Mouse (Mus musculus) monocyte, adult 5-6 weeks (primary cell): Measurements from ENCODE around the gene Rpl37a. TPM values are rescaled to one million over a fixed set of nuclear protein-coding genes. Genes with fewer than 3 reads are reported as not detected.

Source experiments
- ATAC-seq: fragments of 153-309, 156-312 bp; replicated peaks from 2 replicates; pipeline ENCODE4 v1.8.0; 2017; ENCODE audit warnings: mild to moderate bottlenecking; ENCODE audit not compliant: low TSS enrichment, insufficient number of reproducible peaks, severe bottlenecking, poor library complexity, low FRiP score
- total RNA-seq: library from RNA; stranded (forward); fragments of 200-1000, 200-491, 200-594 nt; gene quantifications from 3 replicates; pipeline ENCODE4 v1.2.3, GENCODE M21; 2017

Gene Rpl37a
- total RNA-seq = 508 to 670 TPM (median 625 TPM) in 3 replicates

DNA sequence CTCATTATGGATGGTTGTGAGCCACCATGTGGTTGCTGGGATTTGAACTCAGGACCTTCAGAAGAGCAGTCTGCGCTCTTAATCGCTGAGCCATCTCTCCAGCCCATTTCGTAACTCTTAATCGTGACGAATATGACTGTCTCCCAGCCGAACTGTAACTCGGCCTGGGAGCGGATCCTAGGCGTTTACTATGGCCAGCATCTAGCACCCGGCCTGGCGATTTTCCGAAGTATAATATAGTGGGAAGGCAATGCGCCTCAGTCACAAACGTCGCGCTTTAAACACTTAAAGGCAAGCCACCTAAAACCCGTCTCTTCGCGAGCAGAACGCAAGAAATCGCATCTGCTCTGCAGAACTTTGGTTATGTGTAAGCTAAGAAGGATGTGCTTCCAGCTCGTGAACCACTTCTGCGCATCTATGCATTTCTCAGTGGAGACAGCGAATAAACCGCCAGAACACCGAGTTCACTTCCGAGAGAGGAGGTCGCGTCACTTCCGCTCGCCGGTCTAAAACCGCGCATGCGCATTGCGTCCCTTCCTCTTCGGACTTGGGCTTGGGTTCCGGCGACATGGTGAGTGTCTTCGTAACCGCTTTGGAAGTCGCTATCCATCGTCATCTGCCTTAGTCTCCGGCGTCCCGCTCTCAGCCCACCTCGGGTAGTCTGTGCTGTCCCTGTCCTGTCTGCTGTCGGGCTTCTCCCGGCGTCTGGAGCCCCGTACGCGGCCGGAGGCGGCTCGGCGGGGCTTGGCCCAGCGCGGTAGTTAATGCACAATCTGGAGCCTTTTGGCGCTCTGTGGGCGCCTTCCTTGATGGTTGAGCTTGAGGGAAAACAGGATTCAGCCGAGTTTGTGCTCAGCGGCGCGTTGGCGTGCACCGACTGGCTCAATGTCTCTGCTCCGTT, at the start of gene Rpl37a:
TSS of gene Rpl37a (plus strand) at position 538 of the 901 bp plus-strand sequence.
- ATAC-seq = peak; percentile 97

DNA sequence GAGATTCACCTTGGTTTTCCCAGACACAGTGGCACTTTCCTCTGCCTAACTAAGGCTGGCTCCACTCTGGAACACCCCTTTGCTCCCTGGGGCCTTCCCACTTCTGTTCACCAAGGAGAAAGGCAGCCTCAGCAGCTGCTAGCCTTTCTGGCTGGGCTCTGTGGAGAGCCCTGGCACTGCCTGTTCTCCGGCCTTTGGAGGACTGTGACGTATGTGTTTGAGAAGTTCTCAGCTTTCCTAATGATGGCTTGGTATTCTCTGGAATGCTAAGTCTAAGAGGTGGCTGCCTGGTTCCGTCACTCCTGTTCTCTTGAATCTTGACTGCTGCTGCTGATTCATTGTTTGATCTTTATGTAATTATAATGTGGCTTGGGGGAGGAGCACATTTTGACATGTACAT, 38.0 kb upstream of the Rpl37a start:
- no peak for ATAC-seq

GRCm38 (mm10) chr1:72696256-72696655, 14.8 kb upstream of the Rpl37a start:
- ATAC-seq = no peak

DNA sequence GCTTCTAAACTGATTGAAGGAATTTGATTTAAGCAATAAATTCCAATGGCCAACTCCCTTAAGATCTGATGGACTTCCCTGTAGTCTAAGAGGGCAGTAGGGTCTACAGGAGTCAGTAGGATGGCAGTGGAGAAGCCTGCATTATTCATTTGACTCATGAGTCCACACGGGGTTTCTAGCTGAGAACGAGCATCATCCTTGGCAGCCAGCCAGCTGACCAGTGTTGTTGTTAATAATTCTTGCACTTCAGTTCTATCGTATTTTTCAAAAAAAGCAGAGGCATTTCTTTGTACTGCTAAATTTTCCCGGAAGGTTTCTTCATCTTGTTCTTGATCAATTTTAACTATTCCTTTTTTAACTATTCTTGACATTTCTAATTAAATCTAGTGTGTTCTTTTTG, 12.4 kb upstream of the Rpl37a start:
- ATAC-seq = no peak

DNA sequence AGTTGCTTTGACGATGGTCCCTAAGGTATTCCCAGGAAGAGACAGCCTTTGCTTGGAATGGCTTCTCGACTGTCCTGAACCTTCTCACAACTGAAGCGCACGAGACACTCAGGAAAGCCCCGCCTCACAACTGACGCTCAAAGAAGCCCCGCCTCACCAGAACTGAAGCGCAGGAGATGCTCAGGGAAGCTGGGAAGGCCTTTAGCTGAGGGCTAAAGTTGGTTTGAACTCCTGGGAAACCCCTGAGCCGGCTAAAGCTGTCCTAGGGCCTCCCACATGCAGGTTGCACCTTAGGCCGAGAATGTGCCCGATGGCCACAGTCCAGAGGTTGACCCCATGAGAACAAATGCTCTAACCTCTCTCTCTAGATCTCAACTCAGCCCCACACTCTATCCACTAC, 10.6 kb upstream of the Rpl37a start, which contains the start of gene Ankar:
TSS of gene Ankar (minus strand) at position 101 of the 400 bp plus-strand sequence.
- no peak for ATAC-seq

DNA sequence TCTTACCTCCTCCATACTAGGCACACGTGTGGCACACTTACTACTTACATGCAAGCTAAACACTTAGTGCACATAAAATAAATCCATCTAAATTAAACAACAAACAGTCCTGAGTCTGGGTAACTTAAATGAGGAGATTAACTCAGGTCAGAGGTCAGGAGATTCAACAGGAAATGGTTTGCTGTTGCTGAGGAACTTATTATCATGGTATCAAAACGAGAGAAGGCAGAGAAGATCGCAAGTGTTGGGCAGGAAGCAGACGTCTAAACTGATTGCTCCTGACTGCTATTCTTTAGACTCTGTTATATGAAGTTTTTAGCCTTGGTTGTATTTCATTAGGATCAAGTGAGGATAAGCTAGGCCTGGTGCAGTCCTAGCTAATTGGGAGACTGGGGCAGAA, 3.6 kb upstream of the Rpl37a start:
- no peak for ATAC-seq

DNA sequence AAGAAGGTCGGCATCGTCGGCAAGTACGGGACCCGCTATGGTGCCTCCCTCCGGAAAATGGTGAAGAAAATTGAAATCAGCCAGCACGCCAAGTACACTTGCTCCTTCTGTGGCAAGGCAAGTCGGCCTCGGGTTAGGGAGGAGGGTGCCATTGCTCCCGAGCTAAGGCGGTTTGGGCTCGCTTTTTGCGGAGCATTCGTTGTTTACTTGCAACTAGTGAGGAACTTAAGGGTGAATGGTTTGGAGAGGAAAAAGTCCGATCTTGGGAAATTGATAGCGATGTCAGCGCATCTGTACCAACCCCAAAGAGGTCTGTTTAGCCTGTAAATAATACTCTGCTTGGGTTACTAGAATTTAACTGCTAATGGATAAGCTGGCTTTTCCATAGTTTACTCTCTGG, 594 bp downstream of the Rpl37a start:
- no peak for ATAC-seq

- ATAC-seq = no peak
Measured at GRCm38 (mm10) chr1:72714547-72714946, 3.5 kb downstream of the Rpl37a start.

DNA sequence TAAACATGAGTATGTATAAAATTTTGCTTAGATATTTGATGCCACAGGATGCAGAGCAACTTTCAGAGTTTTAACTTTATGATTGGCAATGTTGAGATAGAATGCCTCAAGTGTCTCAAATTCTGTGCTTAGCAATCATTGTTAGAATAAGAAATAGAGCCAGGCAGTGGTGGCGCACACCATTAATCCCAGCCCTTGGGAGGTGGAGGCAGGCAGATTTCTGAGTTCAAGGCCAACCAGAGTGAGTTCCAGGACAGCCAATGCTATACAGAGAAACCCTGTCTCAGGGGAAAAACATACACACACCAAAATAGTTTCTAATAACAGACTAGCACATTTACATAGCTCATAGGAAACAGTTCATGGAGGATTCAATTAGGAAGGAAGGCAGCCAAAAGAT, 4.0 kb downstream of the Rpl37a start:
- ATAC-seq = no peak

- no peak for ATAC-seq
Measured at GRCm38 (mm10) chr1:72715593-72716361, 4.7 kb downstream of the Rpl37a start.

- ATAC-seq = no peak
Measured at GRCm38 (mm10) chr1:72716421-72716820, 5.3 kb downstream of the Rpl37a start.

DNA sequence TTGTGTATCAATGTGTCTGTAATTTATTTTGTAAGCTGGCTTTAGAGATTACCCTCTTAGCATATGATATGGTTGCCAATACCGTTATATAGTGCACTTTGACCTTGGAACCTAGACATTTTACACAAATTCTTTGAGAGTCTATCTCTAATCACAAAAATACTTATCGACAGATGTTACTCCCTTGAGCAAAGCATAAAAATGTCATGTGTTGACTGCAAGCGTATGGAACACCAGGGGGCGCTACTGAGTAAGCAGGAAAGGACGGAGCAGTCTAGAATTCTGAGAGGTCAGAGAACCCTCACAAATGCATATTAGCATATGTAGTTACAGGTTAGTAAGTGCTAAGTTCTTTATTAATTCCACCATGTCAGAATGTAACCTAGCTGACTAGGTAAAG, 5.8 kb downstream of the Rpl37a start:
- ATAC-seq = peak; percentile 54; the same call in 1 of the 2 replicates

- ATAC-seq = no peak
Measured at GRCm38 (mm10) chr1:72717540-72717939, 6.5 kb downstream of the Rpl37a start.

GRCm38 (mm10) chr1:72718846-72719245, 7.8 kb downstream of the Rpl37a start:
- ATAC-seq = peak; percentile 59

DNA sequence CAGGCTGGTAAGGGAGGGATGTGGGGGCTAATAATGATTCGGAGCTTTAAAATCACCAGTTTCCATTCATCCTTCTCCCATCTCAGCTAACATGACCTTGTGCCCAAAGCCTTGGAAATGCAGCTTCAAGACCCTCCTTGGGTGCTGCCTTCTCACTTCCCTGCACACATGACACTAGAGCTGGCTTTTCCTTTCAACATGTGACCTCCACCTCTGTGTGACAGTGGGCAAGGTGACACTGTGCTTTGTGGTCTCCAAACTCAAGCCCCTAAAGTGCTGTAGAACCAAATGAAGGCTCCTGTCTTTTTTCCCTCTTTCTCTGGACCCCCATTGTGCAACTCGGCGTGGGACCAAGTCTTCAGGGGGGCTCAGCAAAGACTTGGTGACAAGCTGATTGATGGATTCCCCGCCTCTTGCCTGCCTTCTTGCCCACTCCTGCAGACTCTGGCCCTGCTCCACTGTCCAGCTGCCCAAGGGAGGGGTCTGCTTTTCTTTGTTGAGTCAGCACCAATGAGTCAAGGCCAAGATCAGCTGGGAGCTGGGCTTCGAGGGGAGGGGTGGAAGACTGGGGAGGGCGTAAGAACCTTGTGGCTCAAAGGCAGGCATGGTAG, 9.1 kb downstream of the Rpl37a start:
- no peak for ATAC-seq

GRCm38 (mm10) chr1:72722646-72723045, 11.6 kb downstream of the Rpl37a start:
- ATAC-seq = no peak

DNA sequence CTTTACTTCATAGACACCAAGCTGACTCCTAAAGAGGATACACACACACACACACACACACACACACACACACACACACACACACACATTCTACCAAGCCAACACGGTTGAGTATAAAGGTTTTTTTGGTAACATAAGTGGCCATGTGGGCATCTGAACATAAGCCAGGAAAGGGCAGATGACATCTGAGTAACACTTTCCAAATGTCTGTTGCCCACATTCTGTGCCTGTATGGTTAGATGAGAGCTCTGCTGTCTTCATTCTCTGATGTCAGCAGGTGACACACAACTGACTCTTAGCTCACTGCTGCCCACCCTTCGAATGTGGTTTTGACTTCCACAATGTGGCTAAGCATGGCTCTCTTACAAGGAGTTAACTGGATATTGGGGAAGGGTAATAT, 13.3 kb downstream of the Rpl37a start:
- no peak for ATAC-seq

DNA sequence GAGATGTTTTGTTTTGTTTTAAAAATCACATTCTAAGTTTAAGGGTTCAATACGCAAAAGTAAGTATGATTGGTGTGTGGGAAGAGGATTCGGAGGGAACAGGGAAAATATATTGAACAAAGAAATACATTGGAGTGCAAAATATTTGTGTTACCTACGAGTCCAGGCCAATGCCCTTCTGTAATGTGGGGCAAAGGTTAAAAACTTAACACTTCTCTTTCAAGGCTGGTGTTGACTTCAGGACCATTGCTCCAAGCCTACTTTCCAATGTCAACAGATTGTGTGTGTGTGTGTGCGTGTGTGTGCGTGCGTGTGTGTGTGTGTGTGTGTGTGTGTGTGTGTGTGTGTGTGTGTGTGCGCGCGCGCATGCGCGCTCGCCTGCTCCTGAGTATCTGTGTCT, 14.9 kb downstream of the Rpl37a start:
- no peak for ATAC-seq

- ATAC-seq = no peak
Measured at GRCm38 (mm10) chr1:72728781-72729180, 17.7 kb downstream of the Rpl37a start.
